Mouse (Mus musculus) A20 (cell line): ENCODE measurements around the gene Hist2h4.
"Not testable (repeated sequence)": the region's sequence is repeated elsewhere in the genome, so short reads cannot be mapped to it uniquely, and the experiment has no call there.

Source experiments
- DNase-seq: peaks from one replicate; pipeline ENCODE4 v3.0.0-alpha.2; 2011; ENCODE audit warnings: low read depth, low spot score

Hist2h4 gene

DNA sequence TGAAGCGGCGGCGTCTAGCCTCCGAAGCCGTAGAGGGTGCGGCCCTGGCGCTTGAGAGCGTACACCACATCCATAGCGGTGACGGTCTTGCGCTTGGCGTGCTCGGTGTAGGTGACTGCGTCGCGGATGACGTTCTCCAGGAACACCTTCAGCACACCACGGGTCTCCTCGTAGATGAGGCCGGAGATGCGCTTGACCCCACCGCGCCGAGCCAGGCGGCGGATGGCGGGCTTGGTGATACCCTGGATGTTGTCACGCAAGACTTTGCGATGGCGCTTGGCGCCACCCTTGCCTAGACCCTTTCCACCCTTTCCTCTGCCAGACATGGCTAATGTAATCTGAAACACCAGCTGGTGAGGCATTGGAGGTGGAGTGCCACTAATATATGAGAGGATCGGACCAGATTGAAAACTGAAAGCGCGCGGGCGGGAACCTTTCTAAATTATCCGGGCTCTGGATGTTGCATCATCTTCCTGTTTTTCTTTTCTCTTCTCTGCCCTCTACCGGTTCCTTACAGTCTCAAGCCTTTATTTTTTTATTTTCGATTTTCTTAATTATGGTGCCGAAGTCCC is at the start of gene Hist2h4:
Hist2h4 (minus strand) TSS at position 333 of the 572 bp plus-strand sequence.
- peak; percentile 98 for DNase-seq

DNA sequence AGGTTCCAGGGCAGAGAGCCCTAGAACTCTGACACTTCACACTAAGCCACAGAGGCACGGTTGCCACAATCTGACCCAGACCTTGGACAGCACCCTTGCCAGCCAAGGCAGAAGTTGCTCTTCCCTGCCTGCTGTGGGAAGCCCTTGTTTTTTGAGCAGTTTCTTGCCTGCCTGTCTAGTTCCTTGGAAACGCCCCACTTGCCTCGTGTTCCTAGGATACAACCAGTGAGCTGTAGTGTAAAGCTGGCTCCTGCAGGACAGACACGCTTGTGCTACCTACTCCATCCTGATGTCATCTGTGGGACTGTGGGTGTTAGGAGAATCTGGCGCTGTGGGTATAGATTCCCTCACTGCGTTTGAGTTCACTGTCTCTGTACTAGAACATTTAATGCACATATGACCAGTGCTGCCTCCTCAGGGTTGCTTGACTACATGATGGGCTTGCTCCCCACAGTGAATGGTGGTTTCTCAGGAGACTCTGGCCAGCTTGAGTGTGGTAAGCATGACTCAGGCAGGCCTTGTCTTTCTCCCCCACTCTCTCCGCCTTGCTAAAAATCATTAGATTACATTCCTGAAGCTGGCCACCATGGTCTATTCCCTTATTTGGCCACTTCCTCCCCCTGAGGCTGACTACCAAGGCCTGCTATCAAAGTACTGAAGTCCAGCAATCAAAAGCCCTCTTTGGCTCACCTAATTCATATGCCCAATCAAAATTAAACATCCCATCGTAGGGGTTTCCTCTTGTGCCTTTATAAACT is 49.4 kb upstream of the Hist2h4 start:
- no peak for DNase-seq

DNA sequence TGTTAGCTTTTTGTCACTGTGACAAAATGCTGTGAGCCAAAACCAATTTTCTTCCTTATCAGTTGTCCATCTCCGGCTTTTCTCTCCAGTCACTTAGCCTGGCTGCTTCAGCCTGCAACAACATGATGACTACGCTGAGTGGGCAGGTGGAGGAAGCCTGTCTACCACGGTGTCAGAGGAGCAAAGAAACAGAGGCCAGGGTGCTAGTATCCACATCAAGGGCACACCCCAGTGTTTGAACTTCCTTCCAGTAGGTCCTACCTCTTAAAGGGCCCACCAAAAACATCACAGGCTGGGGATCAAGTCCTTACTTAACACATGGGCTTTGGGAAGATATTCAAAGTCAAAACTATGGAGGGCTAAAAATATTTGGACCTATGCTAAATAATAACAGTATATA is 46.3 kb upstream of the Hist2h4 start:
- DNase-seq, result no peak

DNA sequence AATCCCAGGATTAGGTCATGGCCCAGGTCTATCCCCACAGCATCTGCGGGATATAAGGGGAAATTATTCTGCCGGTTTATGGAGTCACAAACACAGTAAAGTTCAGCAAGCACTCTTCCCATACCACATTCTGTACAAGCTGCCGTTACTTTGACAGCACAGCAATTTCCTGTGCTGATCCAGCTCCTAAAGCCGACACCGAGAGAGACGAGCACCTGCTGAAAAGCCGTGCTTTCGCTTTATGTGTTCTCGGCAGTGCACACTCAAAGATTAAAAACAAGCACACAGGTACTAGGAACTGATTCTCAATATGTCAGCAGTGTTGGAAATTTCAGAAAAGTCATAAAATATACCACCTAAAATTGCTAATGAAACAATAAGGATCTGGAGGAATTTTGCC is 43.4 kb upstream of the Hist2h4 start:
- no peak for DNase-seq

DNA sequence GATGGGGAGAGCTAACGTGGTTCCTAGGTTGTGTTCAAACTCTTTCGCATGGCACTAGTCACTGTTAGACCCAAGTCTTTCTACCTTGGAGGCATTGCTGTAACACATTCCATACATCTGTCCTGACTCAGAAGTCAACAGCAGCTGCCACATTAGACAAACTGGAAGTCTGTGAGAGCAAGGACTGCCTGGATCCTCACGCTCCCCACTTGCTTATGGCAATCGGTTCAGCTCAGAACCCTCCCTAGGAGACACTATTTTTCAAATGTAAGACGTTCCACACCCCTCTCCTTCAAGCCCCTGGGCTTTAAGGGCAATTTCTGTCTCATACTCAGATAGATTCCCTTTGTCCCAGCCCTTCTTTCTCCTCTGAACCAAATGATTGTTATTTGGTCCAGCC is 39.0 kb upstream of the Hist2h4 start:
- DNase-seq, result no peak

DNA sequence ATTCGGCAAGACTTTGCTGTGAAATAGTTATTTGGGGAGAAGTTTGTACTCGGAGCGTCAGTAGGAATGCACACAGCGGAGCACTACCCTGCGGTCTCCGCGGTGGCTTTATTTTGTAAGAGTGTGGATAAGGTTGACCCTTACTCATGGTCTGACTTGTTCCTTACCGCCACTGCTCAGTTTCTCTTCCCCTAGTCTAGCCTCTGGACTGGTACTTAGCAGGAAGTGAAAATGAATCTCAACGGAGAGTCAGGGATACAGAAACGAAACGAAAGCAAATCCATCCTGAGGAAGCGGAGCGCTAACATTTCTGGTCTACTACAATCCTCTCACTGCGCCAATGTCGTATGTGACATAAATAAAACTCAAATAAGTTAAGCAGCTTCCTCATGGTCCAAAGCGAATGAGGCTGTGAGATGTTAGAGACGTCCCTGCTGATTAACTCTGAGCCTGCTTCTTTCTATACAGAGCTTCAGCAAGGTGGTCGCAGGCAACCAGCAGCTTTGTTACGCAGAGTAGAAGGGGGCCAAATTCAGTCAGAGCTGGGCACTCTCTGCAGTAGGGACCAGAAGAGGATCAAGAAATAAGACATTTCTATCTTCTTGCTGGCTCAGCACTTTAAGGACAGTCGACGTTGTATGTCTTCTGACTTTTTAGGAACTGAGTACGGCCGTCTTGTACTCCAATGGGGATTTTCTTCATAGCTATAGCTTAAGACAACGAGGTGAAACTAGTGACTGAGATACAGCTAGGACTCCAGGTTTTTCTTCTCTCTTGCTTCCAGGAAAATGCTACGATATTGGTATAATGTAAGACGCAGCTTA is 37.8 kb upstream of the Hist2h4 start:
- DNase-seq, result peak; percentile 75

DNA sequence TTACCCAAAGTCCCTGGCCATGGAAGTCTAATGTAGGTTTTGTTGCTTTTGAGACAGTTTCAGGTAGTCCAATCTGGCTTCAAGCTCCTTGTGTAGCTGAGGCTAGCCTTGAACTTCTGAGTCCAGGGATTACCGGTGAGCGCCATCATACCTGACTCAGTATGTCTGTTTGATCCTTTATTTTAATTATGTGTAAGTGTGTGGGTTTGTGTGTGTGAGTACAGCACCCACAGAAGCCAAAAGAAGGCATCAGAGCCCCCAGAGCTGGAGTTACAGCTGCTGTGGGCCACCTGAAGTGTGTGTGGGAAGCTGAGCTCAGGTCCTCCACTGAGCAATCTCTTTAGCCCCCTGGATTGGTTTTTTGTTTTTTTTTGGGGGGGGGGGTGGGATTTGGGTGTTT is 36.5 kb upstream of the Hist2h4 start:
- no peak for DNase-seq

DNA sequence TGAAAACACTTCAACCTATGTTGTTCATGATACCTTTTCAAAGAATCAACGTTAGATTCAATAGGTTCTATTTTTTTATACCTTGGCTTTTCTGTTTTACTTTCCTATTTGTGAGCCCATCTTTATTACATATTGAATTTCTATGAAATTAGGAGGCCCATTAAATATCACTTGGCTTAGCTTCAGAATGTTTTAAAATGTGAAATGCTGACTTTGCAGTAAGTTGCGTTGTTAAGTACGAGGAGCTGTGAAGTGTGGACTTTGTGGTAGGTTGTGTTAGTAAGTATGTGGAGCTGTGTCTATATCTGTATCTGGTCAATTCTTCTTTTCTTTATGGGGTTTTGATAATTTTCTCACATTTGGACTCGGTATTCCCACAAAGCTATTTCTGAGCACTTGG is 35.2 kb upstream of the Hist2h4 start:
- no peak for DNase-seq

DNA sequence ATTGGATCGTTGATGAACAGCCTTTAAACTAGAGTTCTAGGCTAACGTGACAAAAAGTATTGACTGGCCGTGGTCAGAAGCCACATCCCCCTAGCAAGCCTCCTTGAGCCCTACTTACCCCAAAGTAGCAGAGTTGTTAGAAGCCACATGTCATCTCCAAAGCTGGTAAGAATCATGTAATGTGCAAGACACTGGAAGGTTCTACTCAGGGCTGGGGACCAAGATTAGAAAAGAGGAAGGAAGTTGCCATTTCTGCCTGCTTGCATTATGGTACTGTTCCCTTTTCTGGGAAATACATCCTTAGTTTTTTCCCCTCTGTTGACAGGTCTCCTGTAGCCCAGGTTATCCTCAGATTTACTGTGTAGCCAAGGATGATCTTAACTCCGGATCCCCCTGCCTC is 30.7 kb upstream of the Hist2h4 start, which contains the start of gene Fcgr1:
Fcgr1 (minus strand) TSS at position 183 of the 400 bp plus-strand sequence.
- no peak for DNase-seq

DNA sequence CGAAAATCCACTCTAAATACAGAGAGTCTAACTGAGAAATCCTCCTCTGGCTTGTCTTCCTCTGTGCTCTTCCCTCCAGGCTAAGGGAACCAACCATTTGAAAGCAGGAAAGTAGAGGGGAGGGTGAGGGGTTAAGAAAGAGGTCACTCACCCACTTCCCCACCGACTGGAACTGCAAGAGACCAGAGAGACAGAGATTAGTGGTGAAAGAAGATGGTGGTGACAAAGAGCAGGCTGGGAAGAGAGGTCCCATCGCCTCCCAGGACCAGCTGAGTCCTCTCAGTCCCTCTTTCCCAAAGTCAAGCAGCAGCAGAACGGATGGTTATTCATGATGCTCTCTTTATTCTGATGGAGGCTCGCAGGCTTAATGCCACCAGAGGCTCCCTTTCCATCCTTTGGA is 30.3 kb upstream of the Hist2h4 start:
- no peak for DNase-seq

DNA sequence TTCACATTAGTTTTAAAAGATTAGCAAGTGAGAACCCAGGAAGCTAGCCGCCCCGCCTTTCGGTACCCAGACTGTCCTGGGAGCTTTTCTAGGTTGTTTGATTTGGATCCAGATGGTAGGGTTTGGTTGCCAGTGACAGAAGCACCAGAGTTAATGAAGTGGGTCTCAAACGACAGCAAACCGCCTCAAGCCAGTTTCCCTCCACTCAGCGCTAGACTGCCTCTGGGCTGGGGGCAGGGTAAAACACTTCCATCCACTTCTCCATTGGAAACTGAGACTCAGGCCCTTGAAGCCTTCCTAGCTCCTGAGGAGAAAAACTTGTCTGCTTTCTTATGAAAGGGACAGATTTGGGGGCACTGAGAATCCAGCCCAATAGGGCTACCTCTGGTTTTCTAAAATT is 29.5 kb upstream of the Hist2h4 start:
- DNase-seq, result no peak

DNA sequence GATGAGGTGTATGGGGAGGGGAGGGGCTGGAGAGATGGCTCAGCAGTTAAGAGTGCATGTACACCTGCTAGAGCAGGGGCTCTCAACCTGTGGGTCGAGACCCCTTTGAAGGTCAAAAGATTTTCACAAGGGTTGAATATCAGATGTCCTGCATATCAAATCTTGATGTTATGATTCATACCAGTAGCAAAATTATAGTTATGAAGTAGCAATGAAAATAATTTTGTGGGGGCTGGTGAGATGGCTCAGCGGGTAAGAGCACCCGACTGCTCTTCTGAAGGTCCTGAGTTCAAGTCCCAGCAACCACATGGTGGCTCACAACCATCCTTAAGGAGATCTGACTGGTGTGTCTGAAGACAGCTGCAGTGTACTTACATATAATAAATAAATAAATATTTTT is 27.6 kb upstream of the Hist2h4 start:
- DNase-seq, result not testable (repeated sequence)

DNA sequence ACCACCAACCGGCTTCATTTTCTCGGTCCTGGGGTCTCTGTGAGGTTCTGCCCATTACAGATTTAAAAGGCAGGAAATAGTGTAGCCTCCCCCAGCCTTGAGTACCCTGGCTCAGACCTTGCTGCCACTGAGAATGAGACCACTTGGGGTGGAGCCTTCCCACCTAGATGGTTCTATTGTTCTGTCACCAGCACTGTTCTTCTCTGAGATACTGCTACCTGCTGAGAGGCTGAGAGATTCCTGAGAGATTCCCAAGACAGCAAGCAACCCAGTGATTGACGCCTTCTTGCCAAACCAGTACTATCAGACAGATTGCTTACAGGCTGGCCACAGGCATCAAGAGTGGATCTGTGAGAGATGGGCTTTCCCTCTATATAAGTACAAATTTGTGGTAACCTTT is 26.1 kb upstream of the Hist2h4 start:
- no peak for DNase-seq

DNA sequence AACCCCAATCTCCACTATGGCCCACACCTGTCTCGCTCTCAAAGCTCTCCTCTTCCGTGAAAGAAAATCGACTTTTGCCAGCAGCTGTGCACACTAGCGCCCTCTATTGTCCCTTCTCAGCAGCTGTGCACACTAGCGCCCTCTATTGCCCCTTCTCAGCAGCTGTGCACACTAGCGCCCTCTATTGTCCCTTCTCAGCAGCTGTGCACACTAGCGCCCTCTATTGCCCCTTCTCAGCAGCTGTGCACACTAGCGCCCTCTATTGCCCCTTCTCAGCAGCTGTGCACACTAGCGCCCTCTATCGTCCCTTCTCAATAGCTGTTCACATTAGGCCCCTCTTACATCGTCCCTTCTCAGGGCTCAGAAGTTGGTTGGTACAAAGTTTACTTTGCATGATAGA is 24.2 kb upstream of the Hist2h4 start:
- not testable (repeated sequence) for DNase-seq

DNA sequence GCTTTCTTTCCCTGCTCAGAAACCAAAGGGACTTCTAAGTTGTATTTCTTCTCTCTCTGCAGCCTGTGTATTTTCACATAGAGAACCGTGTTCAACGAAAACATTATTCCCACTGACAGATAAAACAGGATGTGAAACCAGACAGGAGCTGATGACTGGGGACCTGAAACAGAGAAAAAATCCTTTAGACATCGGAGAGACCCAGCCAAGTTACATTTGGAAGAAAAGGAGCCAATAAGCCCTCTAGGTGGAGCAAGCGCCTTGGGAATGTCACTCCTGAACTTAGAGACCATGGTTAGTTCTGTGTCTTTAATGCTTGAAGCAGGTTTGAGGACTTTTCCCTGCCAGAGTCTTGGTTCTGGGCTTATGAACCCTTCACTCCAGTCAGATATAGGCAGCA is 21.3 kb upstream of the Hist2h4 start:
- peak; percentile 44 for DNase-seq

DNA sequence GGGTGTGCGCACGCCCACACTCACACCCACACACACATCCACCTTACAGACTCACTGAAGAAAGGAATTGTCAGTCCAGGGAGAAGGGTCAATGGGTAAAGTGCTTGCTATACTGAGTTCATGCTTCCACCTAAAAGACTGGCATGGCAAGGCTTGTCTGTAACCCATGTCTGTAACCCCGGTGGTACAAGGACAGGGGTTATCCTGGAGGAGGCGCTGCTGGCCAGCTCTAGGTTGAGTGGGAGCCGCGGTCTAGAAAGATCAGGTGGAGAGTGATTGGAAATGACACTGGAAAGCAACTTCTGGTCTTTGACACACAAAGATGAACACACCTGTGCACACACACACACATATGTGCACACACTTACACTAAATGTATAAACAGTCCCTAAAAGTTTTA is 17.5 kb upstream of the Hist2h4 start:
- no peak for DNase-seq

DNA sequence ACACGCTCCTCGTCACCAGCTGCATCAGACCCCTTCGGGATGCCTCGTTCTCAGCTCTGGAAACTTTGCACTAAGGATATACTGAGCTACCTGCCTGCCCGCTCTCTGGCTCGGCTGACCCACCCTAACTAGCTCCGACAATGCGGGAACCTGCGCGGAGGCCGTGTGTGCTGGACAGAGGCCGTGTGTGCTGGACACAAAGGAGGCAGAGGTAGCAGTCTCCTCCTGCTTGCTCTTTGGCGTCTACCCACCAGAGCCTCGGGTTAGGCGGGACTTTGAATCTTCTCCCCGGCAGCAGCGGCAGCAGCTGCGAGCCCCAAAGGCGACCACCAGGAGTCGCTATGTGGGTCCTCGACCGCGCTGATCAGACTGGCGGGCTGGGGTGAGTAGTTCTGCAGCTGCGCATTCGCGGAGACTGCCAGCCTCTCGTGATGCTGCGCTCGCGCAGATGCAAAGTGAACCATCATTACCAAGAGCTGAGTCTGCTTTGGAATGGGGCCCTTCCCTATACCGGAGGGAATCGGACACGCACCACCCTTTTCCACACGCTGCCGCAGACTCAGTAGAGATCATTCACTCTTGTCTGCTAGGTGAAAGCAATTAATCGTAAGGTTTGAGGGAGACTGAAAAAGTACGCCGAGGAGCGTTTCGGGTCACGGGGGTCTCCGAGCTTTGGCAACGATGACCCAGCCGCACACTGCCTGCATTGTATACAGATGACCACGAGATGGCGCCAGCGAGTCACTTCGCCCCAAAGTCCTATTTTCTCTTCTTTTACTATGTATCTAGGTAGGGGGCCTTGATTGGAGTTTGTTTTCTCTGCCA is 14.9 kb upstream of the Hist2h4 start:
- DNase-seq, result peak; percentile 96

DNA sequence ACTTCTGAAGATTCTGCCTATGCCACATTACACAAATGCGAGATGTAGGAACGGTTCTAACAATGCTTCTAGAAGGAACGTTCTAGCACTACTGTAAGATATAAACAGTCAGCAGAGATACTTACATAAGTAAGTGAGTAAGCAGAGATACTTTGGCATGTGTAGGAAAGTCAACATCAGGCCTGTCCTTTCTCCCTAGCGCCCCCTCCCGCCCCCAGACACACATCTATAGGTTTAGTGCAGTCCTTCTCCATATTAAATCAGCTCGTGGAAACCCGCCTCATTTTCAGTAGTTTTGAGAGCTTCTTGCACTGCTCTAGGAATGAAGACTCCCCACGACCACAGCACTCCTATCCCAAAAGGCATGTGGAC is 14.3 kb upstream of the Hist2h4 start:
- DNase-seq, result peak; percentile 85

DNA sequence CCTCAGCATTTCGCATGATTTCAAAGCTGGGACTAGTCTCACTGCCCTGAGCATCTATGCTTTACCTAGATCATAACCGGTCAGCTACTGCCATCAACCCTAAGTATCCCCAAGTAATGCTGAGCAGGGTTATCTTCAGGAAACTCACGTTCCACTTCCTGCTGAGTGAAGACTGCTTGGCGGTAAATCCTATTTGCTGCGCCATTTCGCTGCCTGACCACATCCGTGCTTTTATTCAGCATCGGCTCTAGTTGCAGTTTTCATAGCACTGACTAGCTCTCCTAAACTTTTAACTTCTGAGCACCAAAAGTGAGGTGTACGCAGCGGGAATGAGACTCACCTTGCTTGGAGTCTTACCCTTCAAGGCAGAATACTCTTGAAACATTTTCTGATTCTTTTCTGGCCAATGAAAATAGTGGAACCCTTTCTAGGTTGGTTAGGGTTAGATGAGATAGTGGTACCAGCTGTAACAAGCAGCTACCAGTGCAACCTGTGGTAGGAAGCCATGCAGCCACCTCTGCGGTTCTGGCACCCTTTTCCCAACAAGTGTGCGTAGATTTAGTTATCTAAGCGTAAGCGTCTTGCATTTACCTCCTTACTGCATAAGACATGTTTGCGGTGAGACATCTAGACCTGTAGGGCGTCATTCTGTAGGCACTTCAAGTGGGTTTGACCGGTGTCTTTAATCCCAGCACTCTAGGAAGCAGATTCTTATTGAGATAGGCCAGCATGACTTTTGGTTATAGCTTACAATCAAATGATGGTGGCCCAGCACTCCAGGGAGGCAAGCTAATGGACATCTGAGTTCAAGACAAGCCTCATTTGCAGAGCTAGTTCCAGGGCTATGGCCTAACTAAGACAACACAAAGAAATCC is 10.7 kb upstream of the Hist2h4 start:
- peak; percentile 80 for DNase-seq

DNA sequence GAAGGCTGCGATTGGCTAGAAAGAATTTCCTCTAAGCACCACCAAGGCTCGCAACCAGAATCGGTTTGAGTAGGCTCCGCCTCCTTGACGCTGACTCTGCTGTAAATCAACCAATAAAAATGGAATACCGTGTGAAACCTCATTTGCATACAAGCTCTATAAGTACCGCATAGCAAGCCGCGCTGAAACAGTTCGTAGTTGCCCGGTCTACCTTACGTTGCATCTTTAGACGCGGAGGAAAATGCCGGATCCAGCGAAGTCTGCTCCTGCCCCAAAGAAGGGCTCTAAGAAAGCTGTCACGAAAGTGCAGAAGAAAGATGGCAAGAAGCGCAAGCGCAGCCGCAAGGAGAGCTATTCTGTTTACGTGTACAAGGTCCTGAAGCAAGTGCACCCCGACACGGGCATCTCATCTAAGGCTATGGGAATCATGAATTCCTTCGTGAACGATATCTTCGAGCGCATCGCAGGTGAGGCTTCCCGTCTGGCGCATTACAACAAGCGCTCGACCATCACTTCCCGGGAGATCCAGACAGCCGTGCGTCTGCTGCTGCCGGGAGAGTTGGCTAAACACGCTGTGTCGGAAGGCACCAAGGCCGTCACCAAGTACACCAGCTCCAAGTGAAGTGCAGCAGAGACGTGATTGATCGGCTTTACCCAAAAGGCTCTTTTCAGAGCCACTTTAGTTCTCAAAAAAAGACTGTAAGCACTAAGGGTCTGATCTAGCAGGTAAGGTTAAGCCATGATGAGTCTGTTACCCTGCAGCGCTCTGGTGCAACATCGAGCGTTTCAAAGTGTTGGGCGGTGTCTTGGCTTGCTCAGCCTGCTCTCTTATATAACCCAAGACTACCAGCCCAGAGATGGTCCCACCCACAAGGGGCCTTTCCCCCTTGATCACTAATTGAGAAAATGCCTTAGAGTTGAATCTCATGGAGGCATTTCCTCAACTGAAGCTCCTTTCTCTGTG is 6.7 kb upstream of the Hist2h4 start, which contains the start of gene Hist2h2bb:
Hist2h2bb (plus strand) TSS at position 242 of the 964 bp plus-strand sequence.
- DNase-seq, result peak; percentile 98
